Comparison of ENCODE assay signal across 8 mouse cellular contexts in the genomic region with DNA sequence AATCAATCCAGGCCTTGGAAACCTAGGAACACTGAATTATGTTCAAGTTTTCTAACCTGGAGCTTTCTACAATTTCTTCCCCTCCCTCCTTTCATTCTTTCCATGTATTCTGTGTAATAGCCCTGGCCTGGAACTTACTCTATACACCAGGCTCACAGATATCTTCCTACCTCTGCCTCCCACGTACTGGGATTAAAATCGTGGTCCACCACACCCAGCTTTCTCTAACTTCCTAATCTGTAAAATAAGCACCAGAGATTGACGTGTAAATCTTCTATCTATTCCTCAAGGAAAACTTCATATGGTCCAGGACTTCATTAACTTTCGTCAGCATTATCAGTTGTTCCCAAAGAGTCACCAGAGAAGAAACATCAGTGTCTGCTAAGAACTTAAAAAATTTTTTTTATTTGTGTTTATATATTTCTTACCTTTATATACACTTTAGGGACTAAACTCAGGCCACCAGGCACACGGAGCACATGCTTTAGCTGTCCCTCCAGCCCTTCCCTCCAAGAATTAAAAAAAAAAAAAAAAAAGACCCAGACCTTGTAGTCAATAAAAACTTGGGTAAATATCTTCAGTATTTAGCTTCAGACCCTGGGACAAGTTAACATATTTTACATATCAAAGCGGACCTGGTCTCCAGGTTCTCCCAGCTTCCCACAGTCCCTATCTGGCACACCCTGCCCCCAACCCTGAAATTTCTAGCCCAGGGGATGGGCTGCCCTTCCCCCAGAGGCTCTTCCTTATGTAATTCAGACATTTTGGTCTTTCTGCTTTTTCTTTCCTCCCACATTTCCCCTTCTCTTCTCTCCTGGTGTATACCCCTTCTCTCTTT. TPM values are rescaled to one million over a fixed set of nuclear protein-coding genes. Genes with fewer than 3 reads are reported as not detected.
DNase-seq lines count a peak whose midpoint lies in the region; ATAC-seq and TF ChIP-seq lines count a peak whose summit lies in the region.

No protein-coding gene starts in this region.

- peak overlapping the region; percentile 56 for H3K4me3 ChIP-seq in kidney, embryonic 14.5 days (ENCODE audit: low read length)
- H3K4me3 ChIP-seq in bone marrow, adult 2 months (replicated peaks; ENCODE audit: control insufficient read depth, low read depth, low read length), result peak overlapping the region; percentile 74
- H3K4me3 ChIP-seq in heart, postnatal 0 days (ENCODE audit: low read depth, low read length), result peak overlapping the region; percentile 35

- no peak for TF ChIP-seq POLR2A in bone marrow, adult 2 months (IDR thresholded peaks at IDR 0.05; ENCODE audit: borderline replicate concordance, control insufficient read depth, low read depth, low read length)

- H3K36me3 ChIP-seq in kidney, embryonic 14.5 days (ENCODE audit: control insufficient read depth, insufficient read depth, low read length), result no peaks in the 10 kb centered on the region
- H3K36me3 ChIP-seq in heart, postnatal 0 days (replicated peaks; ENCODE audit: control insufficient read depth, insufficient read depth, low read length), result no peaks in the 10 kb centered on the region

- peak overlapping the region; percentile 84 for H3K9ac ChIP-seq in kidney, embryonic 14.5 days (ENCODE audit: low read depth, low read length)
- H3K9ac ChIP-seq in heart, postnatal 0 days (replicated peaks; ENCODE audit: low read depth, low read length), result peak overlapping the region; percentile 32; the same call in 1 of the 2 replicates

- WGBS in kidney, embryonic 14.5 days, result 12% methylated on average over 6 of the region's 6 CpGs
- 22% methylated on average over 6 of the region's 6 CpGs for WGBS in bone marrow, adult 2 months
- 29% methylated on average over 6 of the region's 6 CpGs for WGBS in heart, postnatal 0 days

- H3K27ac ChIP-seq in kidney, embryonic 14.5 days (ENCODE audit: low read depth, low read length), result peak overlapping the region; percentile 97
- peak overlapping the region; percentile 97 for H3K27ac ChIP-seq in bone marrow, adult 2 months (ENCODE audit: control insufficient read depth, insufficient read depth, low read depth, low read length, poor library complexity)
- H3K27ac ChIP-seq in heart, postnatal 0 days (ENCODE audit: low read depth), result peak overlapping the region; percentile 63

- DNase-seq in kidney, postnatal 36 days, result no peak
- DNase-seq in heart, postnatal 0 days (ENCODE audit: low spot score), result no peak
- DNase-seq in cerebellum, adult 8-10 months, result no peak
- DNase-seq in layer of hippocampus, adult 11-12 months (ENCODE audit: low spot score), result no peak
- no peak for DNase-seq in left cerebral cortex, adult 8-10 months (ENCODE audit: low spot score in 2 of 2)

- no peak for ATAC-seq in kidney, embryonic 14.5 days (ENCODE audit: low FRiP score, low TSS enrichment)
- ATAC-seq in heart, postnatal 0 days (ENCODE audit: insufficient read depth, low read depth), result no peak
- peak; percentile 31 for ATAC-seq in megakaryocyte-erythroid progenitor cell, adult 5-6 weeks (replicated peaks; ENCODE audit: low FRiP score, low TSS enrichment, poor library complexity, severe bottlenecking)

- H3K4me1 ChIP-seq in kidney, embryonic 14.5 days (ENCODE audit: control insufficient read depth, insufficient read depth, low read length), result peaks cover 17% of the 10 kb centered on the region
- H3K4me1 ChIP-seq in bone marrow, adult 2 months (ENCODE audit: control insufficient read depth, insufficient read depth, low read length), result peaks cover 1% of the 10 kb centered on the region; the same call in 1 of the 2 replicates
- H3K4me1 ChIP-seq in heart, postnatal 0 days (ENCODE audit: control insufficient read depth, insufficient read depth), result peaks cover 24% of the 10 kb centered on the region; the same call in 1 of the 2 replicates

- H3K9me3 ChIP-seq in kidney, embryonic 14.5 days (ENCODE audit: control insufficient read depth, low read length), result no peaks in the 10 kb centered on the region
- H3K9me3 ChIP-seq in heart, postnatal 0 days (replicated peaks; ENCODE audit: control insufficient read depth, low read length), result no peaks in the 10 kb centered on the region

- no peak for TF ChIP-seq EP300 in heart, postnatal 0 days (IDR thresholded peaks at IDR 0.05; ENCODE audit: low read depth)

- TF ChIP-seq CTCF in bone marrow, adult 2 months (IDR thresholded peaks at IDR 0.05; ENCODE audit: control insufficient read depth, insufficient read depth, low read length), result no peak
- no peak for TF ChIP-seq CTCF in heart, postnatal 0 days (IDR thresholded peaks at IDR 0.05; ENCODE audit: low read depth)

- peak overlapping the region; percentile 81 for H3K4me2 ChIP-seq in kidney, embryonic 14.5 days (replicated peaks; ENCODE audit: low read depth, low read length)
- H3K4me2 ChIP-seq in heart, postnatal 0 days (ENCODE audit: low read depth, low read length), result peak overlapping the region; percentile 57

- no peaks in the 10 kb centered on the region for H3K27me3 ChIP-seq in kidney, embryonic 14.5 days (ENCODE audit: control insufficient read depth, insufficient read depth, low read length)
- no peaks in the 10 kb centered on the region for H3K27me3 ChIP-seq in heart, postnatal 0 days (ENCODE audit: control insufficient read depth, insufficient read depth, low read length)

RNA-seq across cellular contexts. Expression of a gene that starts 1.0 kb away (rescaled TPM):
- polyA plus RNA-seq in kidney, embryonic 14.5 days (2014; fragmentation: Nextera tagmentation; extraction: Ambion mirVana), result 113 and 136 TPM in 2 replicates
- polyA plus RNA-seq in bone marrow, adult 2 months (2011; ENCODE audit: insufficient read depth, insufficient read length, low replicate concordance, missing spikeins), result 50.4 and 64.8 TPM in 2 replicates
- 1,649 and 2,136 TPM in 2 replicates for total RNA-seq in heart, postnatal 0 days (2014; rRNA removed; ENCODE audit: low replicate concordance)
- polyA plus RNA-seq in heart, postnatal 0 days (2015; fragmentation: Nextera tagmentation; extraction: Ambion mirVana), result 18.8 and 21.2 TPM in 2 replicates
- total RNA-seq in megakaryocyte-erythroid progenitor cell, adult 5-6 weeks (2014; fragmentation: Nextera tagmentation), result 470 and 507 TPM in 2 replicates
- 756 and 1,171 TPM in 2 replicates for total RNA-seq in megakaryocyte-erythroid progenitor cell, adult 5-6 weeks (2017)
- total RNA-seq in left cerebral cortex, adult 8-10 months (2022), result 100 to 1,000 TPM; 126 to 155 (median 139) TPM

RNA-seq across cellular contexts. Expression of a gene that starts 6.9 kb away (rescaled TPM):
- polyA plus RNA-seq in kidney, embryonic 14.5 days (2014; fragmentation: Nextera tagmentation; extraction: Ambion mirVana), result 12.0 and 14.7 TPM in 2 replicates
- polyA plus RNA-seq in bone marrow, adult 2 months (2011; ENCODE audit: insufficient read depth, insufficient read length, low replicate concordance, missing spikeins), result 7.1 and 11.3 TPM in 2 replicates
- total RNA-seq in heart, postnatal 0 days (2014; rRNA removed; ENCODE audit: low replicate concordance), result 116 and 155 TPM in 2 replicates
- polyA plus RNA-seq in heart, postnatal 0 days (2015; fragmentation: Nextera tagmentation; extraction: Ambion mirVana), result 1.2 and 1.8 TPM in 2 replicates
- 123 and 185 TPM in 2 replicates for total RNA-seq in megakaryocyte-erythroid progenitor cell, adult 5-6 weeks (2014; fragmentation: Nextera tagmentation)
- total RNA-seq in megakaryocyte-erythroid progenitor cell, adult 5-6 weeks (2017), result 84.0 and 189 TPM in 2 replicates
- 10 to 100 TPM in 2 of 4 experiments, 1 to 10 TPM in 2; 8.9 to 11.8 (median 10.0) TPM for total RNA-seq in left cerebral cortex, adult 8-10 months (2022)

RNA-seq across cellular contexts. Expression of a gene that starts 8.3 kb away (rescaled TPM):
- polyA plus RNA-seq in kidney, embryonic 14.5 days (2014; fragmentation: Nextera tagmentation; extraction: Ambion mirVana), result 2.9 and 5.3 TPM in 2 replicates
- polyA plus RNA-seq in bone marrow, adult 2 months (2011; ENCODE audit: insufficient read depth, insufficient read length, low replicate concordance, missing spikeins), result 2.6 and 4.3 TPM in 2 replicates
- 568 and 769 TPM in 2 replicates for total RNA-seq in heart, postnatal 0 days (2014; rRNA removed; ENCODE audit: low replicate concordance)
- polyA plus RNA-seq in heart, postnatal 0 days (2015; fragmentation: Nextera tagmentation; extraction: Ambion mirVana), result 0.27 and 1.8 TPM in 2 replicates
- total RNA-seq in megakaryocyte-erythroid progenitor cell, adult 5-6 weeks (2014; fragmentation: Nextera tagmentation), result 1.4 and 11.1 TPM in 2 replicates
- 1,263 and 1,317 TPM in 2 replicates for total RNA-seq in megakaryocyte-erythroid progenitor cell, adult 5-6 weeks (2017)
- total RNA-seq in left cerebral cortex, adult 8-10 months (2022), result 1 to 10 TPM; 1.3 to 6.6 (median 3.8) TPM

RNA-seq across cellular contexts. Expression of a gene that starts 8.4 kb away (rescaled TPM):
- 6.7 and 10.8 TPM in 2 replicates for polyA plus RNA-seq in kidney, embryonic 14.5 days (2014; fragmentation: Nextera tagmentation; extraction: Ambion mirVana)
- polyA plus RNA-seq in bone marrow, adult 2 months (2011; ENCODE audit: insufficient read depth, insufficient read length, low replicate concordance, missing spikeins), result 32.4 and 40.5 TPM in 2 replicates
- 603 and 951 TPM in 2 replicates for total RNA-seq in heart, postnatal 0 days (2014; rRNA removed; ENCODE audit: low replicate concordance)
- polyA plus RNA-seq in heart, postnatal 0 days (2015; fragmentation: Nextera tagmentation; extraction: Ambion mirVana), result 1.3 and 1.6 TPM in 2 replicates
- total RNA-seq in megakaryocyte-erythroid progenitor cell, adult 5-6 weeks (2014; fragmentation: Nextera tagmentation), result 342 and 512 TPM in 2 replicates
- 329 and 662 TPM in 2 replicates for total RNA-seq in megakaryocyte-erythroid progenitor cell, adult 5-6 weeks (2017)
- total RNA-seq in left cerebral cortex, adult 8-10 months (2022), result 10 to 100 TPM; 23.0 to 26.4 (median 24.2) TPM

RNA-seq across cellular contexts. Expression of a gene that starts 11.2 kb away (rescaled TPM):
- 7.9 and 12.9 TPM in 2 replicates for polyA plus RNA-seq in kidney, embryonic 14.5 days (2014; fragmentation: Nextera tagmentation; extraction: Ambion mirVana)
- polyA plus RNA-seq in bone marrow, adult 2 months (2011; ENCODE audit: insufficient read depth, insufficient read length, low replicate concordance, missing spikeins), result 65.5 and 109 TPM in 2 replicates
- 1,110 and 1,666 TPM in 2 replicates for total RNA-seq in heart, postnatal 0 days (2014; rRNA removed; ENCODE audit: low replicate concordance)
- 2.5 and 4.3 TPM in 2 replicates for polyA plus RNA-seq in heart, postnatal 0 days (2015; fragmentation: Nextera tagmentation; extraction: Ambion mirVana)
- total RNA-seq in megakaryocyte-erythroid progenitor cell, adult 5-6 weeks (2014; fragmentation: Nextera tagmentation), result 386 and 627 TPM in 2 replicates
- 891 and 1,210 TPM in 2 replicates for total RNA-seq in megakaryocyte-erythroid progenitor cell, adult 5-6 weeks (2017)
- 10 to 100 TPM; 60.3 to 72.4 (median 70.0) TPM for total RNA-seq in left cerebral cortex, adult 8-10 months (2022)
